Mouse (Mus musculus) heart, embryonic 12.5 days (tissue): ENCODE results near the gene Vmn1r54. TPM values are rescaled to one million over a fixed set of nuclear protein-coding genes. Genes with fewer than 3 reads are reported as not detected.

ENCODE experiments used
- ATAC-seq: fragments of 200-750 bp; cut with Nextera tagmentation; 2 replicates; pipeline ENCODE4 v1.8.0; 2017; ENCODE audit warnings: moderate TSS enrichment, moderate library complexity; ENCODE audit not compliant: insufficient number of reproducible peaks, low FRiP score
- H3K27ac ChIP-seq: fragments of 300-500 bp; sonication (generic); 2 replicates; pipeline ENCODE4 v1.5.1; 2016; ENCODE audit warnings: mild to moderate bottlenecking, moderate library complexity; ENCODE audit not compliant: poor library complexity, severe bottlenecking
- H3K27me3 ChIP-seq: fragments of 300-500 bp; sonication (generic); replicated peaks from 2 replicates; pipeline ENCODE4 v1.6.1; 2016; ENCODE audit warnings: mild to moderate bottlenecking, moderate library complexity
- H3K36me3 ChIP-seq: fragments of 300-500 bp; sonication (generic); 2 replicates; pipeline ENCODE4 v1.6.1; 2016; ENCODE audit warnings: mild to moderate bottlenecking, moderate library complexity
- H3K4me1 ChIP-seq: fragments of 300-500 bp; sonication (generic); replicated peaks from 2 replicates; pipeline ENCODE4 v1.6.1; 2016; ENCODE audit warnings: mild to moderate bottlenecking
- H3K4me2 ChIP-seq: fragments of 300-500 bp; sonication (generic); 2 replicates; pipeline ENCODE4 v1.6.1; 2016; ENCODE audit warnings: mild to moderate bottlenecking, moderate library complexity
- H3K4me3 ChIP-seq: fragments of 300-500 bp; sonication (generic); 2 replicates; pipeline ENCODE4 v1.5.1; 2016; ENCODE audit warnings: mild to moderate bottlenecking
- H3K9ac ChIP-seq: fragments of 300-500 bp; sonication (generic); 2 replicates; pipeline ENCODE4 v1.6.1; 2016; ENCODE audit warnings: mild to moderate bottlenecking, moderate library complexity
- H3K9me3 ChIP-seq: fragments of 300-500 bp; sonication (generic); replicated peaks from 2 replicates; pipeline ENCODE4 v1.6.1; 2016; ENCODE audit warnings: mild to moderate bottlenecking, moderate library complexity
- WGBS: fragments of 180-500 bp; shearing (Covaris S2); methylation state at CpG from one replicate; pipeline ENCODE4 v1.1.7; 2016; 5-methylcytosine and 5-hydroxymethylcytosine counted together
- polyA plus RNA-seq: library from polyadenylated mRNA; unstranded; fragments of >200 nt; fragmentation: Nextera tagmentation; extraction: Ambion mirVana; gene quantifications from 2 replicates; pipeline ENCODE4 v1.2.1, GENCODE M21; 2016

The Vmn1r54 gene
- polyA plus RNA-seq, 1 experiment from 2014 or later = not detected

GRCm38 (mm10) chr6:90317510-90318258, 71.6 kb downstream of the Vmn1r54 start:
- ATAC-seq = no peak
- H3K36me3 ChIP-seq = no peaks in the 10 kb centered on the region
- H3K27ac ChIP-seq = no peak overlapping the region

DNA sequence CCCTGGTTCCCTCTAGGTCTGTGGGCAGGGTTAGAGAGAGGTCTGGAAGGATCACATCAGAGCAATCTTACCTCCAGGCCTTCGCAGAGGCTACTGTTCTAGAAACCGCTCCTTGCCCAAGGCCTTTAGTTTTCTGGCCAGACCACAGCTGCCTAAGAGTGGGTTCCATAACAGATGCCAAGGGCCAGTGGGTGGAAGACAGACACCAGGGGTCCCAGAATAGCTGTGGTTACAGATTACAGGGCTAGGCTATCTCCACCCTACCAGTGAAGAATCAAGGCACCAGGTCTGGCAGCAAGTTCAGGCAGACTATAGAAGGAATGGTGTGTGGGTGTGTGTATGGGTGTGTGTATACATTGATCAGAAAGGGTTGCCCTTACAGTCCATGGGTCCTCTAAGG, 72.9 kb downstream of the Vmn1r54 start:
- H3K4me1 ChIP-seq = no peaks in the 10 kb centered on the region
- no peak overlapping the region for H3K4me3 ChIP-seq
- no peak overlapping the region for H3K9ac ChIP-seq
- peaks cover 7% of the 10 kb centered on the region; the same call in 1 of the 2 replicates for H3K27me3 ChIP-seq
- 0 out of 2 replicates have a peak, but pooled peaks cover 7% of the 10 kb centered on the region for H3K9me3 ChIP-seq
- WGBS = 88% methylated on average over 2 of the region's 2 CpGs
- no peak overlapping the region for H3K4me2 ChIP-seq
- no peak for ATAC-seq
- H3K36me3 ChIP-seq = no peaks in the 10 kb centered on the region
- no peak overlapping the region for H3K27ac ChIP-seq

More at GRCm38 (mm10) chr6:90317510-90318258, 71.6 kb downstream of the Vmn1r54 start:
- 0 out of 2 replicates have a peak, but pooled peaks cover 7% of the 10 kb centered on the region for H3K9me3 ChIP-seq
- no peak overlapping the region for H3K4me3 ChIP-seq
- H3K4me1 ChIP-seq = no peaks in the 10 kb centered on the region
- H3K4me2 ChIP-seq = no peak overlapping the region
- H3K27me3 ChIP-seq = no peaks in the 10 kb centered on the region
- 79% methylated on average over 2 of the region's 2 CpGs for WGBS
- H3K9ac ChIP-seq = no peak overlapping the region

GRCm38 (mm10) chr6:90319475-90320191, 73.5 kb downstream of the Vmn1r54 start:
- Histone ChIP-seq H3K27ac (no peak overlapping the region), H3K27me3 (peaks cover 13% of the 10 kb centered on the region), H3K4me1 (no peaks in the 10 kb centered on the region), H3K36me3 (no peaks in the 10 kb centered on the region), H3K9me3 (0 out of 2 replicates have a peak, but pooled peaks cover 7% of the 10 kb centered on the region), H3K4me2 (no peak overlapping the region), H3K4me3 (no peak overlapping the region), H3K9ac (no peak overlapping the region)
- ATAC-seq = no peak
- 66% methylated on average over 7 of the region's 7 CpGs for WGBS

GRCm38 (mm10) chr6:90320429-90320828, 74.3 kb downstream of the Vmn1r54 start:
- 72% methylated on average over 5 of the region's 5 CpGs for WGBS
- Histone ChIP-seq H3K27me3 (peaks cover 21% of the 10 kb centered on the region), H3K4me3 (no peak overlapping the region), H3K4me1 (peaks cover 5% of the 10 kb centered on the region; the same call in 1 of the 2 replicates), H3K4me2 (no peak overlapping the region), H3K9ac (no peak overlapping the region), H3K9me3 (0 out of 2 replicates have a peak, but pooled peaks cover 7% of the 10 kb centered on the region), H3K27ac (no peak overlapping the region), H3K36me3 (no peaks in the 10 kb centered on the region)
- ATAC-seq = no peak

Other genes starting within 250 kb of the Vmn1r54 start
- gene Vmn1r47, start 230.2 kb upstream of the Vmn1r54 start, polyA plus RNA-seq = not detected in 2 replicates
- gene Vmn1r48, start 209.5 kb upstream of the Vmn1r54 start, polyA plus RNA-seq = not detected in 2 replicates
- gene Vmn1r49, start 167.8 kb upstream of the Vmn1r54 start, polyA plus RNA-seq = not detected in 2 replicates
- gene Vmn1r50, start 144.9 kb upstream of the Vmn1r54 start, polyA plus RNA-seq = not detected in 2 replicates
- not detected in 2 replicates for gene Vmn1r51, start 123.7 kb upstream of the Vmn1r54 start, polyA plus RNA-seq
- not detected in 2 replicates for gene Vmn1r52, start 71.5 kb upstream of the Vmn1r54 start, polyA plus RNA-seq
- gene V1ra8, start 43.5 kb upstream of the Vmn1r54 start, polyA plus RNA-seq = not detected in 2 replicates
- gene Vmn1r53, start 21.9 kb upstream of the Vmn1r54 start, polyA plus RNA-seq = not detected in 2 replicates
- gene BC048671, start 54.9 kb downstream of the Vmn1r54 start, polyA plus RNA-seq = not detected in 2 replicates
- 0.10 TPM in 1 of 2 replicates, not detected in the other for gene Chst13, start 78.9 kb downstream of the Vmn1r54 start, polyA plus RNA-seq
- gene Uroc1, start 87.0 kb downstream of the Vmn1r54 start, polyA plus RNA-seq = not detected in 2 replicates
- gene Zxdc, start 123.2 kb downstream of the Vmn1r54 start, polyA plus RNA-seq = 9.2 and 10.0 TPM in 2 replicates
- gene Cfap100, start 182.5 kb downstream of the Vmn1r54 start, polyA plus RNA-seq = 0.08 and 0.12 TPM in 2 replicates
- gene Klf15, start 216.3 kb downstream of the Vmn1r54 start, polyA plus RNA-seq = 6.6 and 7.3 TPM in 2 replicates
- 1.1 and 2.1 TPM in 2 replicates for gene Aldh1l1, start 240.1 kb downstream of the Vmn1r54 start, polyA plus RNA-seq